Mouse (Mus musculus) left cerebral cortex, postnatal 36 days (tissue): ENCODE results near the gene Glrx2. TPM values are rescaled to one million over a fixed set of nuclear protein-coding genes. Genes with fewer than 3 reads are reported as not detected.

ENCODE experiments used
- DNase-seq, 2 experiments: peaks; one replicate each; pipeline ENCODE4 v3.0.0; 2021 to 2022; ENCODE audit warnings: low spot score in 2 of 2, mixed read lengths in 1 of 2
- intact Hi-C: fragments of 180-260 bp; cut with DNase I; formaldehyde crosslinking; loops from one replicate; pipeline ENCODE4 v1.15.1; 2025
- total RNA-seq, 2 experiments: library from RNA; stranded (reverse); gene quantifications; 2 replicates each; pipeline ENCODE4 v1.2.3; 2021

The Glrx2 gene
- total RNA-seq, 2 experiments from 2014 or later, result 106 TPM

DNA sequence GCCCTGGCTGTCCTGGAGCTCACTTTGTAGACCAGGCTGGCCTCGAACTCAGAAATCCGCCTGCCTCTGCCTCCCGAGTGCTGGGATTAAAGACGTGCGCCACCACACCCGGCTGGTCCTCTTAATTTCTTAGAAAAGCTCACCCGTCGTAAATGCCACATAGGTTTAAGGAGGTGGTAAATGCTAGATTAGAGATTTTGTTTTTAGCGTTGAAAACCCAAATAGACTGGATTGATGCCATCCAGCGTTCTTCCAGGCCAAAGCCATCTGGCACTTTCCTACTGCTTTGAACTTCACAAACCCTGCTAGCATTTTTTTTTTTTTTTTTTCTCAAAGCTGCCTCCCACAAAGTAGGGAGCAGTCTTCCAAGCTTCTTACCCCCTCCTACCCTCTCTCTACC is 24.4 kb downstream of the Glrx2 start:
- intact Hi-C loops, result no loop called here
- no peak for DNase-seq

DNA sequence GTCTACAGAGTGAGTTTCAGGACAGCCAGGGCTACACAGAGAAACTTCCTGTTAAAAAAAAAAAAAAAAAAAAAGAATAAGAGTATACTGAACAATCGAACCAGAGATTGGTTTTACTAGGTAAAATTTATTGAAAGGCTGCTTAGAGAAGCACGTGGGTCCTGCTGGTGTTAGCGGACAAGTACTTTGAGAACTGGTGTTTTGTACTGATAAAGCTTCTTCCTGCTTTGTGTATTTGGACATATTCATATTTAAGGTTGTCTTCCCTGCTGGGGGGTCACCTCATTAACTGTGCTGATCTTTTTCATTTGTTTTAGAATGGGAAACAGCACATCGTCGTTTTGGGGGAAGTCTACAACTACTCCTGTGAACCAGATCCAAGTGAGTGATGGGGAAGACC is 25.2 kb downstream of the Glrx2 start:
- no peak for DNase-seq

DNA sequence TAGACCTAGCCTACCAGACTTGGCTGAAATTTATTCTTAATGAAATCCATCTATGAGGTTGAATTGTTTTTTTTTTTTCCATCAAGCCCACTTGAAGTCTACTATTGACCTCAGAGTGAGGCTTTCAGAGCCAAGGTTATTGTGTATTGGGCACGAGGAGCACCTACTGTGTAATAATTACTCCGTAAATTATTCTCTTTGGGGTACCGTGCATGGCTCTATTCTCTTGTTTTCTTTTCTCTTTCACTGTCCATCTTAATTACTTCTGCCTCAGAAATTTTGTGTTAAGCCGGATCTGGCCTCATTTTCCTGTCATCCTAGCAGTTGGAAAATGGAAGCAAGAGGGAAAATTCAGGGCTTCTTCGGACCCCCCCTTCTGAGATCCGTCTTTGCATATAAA is 26.0 kb downstream of the Glrx2 start:
- intact Hi-C loops, result no loop called here

More for the DNA sequence above, 25.2 kb downstream of the Glrx2 start:
- intact Hi-C loops, result no loop called here

DNA sequence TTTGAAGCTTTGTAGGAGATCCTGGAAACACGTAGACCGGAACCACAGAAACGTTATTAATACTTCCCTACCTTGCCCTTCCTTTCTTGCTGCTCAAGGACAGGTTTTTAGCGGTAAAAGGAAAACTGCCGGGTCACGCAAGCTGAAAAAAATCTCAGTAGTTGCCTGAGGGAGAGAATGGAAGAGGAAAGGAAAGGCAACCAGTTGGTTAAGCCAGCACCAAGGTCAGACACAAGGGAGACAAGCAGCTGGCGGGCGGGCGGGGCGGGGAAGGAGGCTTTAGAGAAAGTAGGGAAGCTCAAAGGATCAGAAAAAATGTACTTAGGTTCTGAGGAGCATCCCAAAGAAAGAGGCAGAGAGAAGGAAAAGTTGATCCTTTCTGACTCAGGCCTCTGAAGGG is 29.7 kb downstream of the Glrx2 start:
- no peak for DNase-seq
- intact Hi-C loops, result no loop called here

More for the DNA sequence above, 26.0 kb downstream of the Glrx2 start:
- DNase-seq, result no peak

DNA sequence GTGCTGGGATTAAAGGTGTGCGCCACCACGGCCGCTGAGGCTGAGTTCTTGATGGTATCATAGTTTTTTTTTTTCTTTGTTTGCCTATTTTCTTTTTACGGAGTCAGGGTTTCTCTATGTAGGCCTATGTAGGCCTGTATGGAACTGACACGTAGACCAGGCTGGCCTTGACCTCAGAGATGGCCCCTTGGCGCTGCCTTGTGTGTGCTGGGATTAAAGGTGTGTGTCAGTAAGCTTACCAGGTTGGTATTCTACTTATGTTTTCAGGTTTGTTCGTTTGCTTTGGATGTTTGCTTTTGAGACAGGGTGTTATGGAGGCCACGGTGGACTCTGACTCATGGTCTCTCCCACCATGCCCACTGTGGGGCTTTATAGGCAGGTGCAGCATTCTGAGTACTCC is 46.0 kb downstream of the Glrx2 start:
- no peak for DNase-seq
- intact Hi-C loops, result no loop called here

GRCm38 (mm10) chr1:143764443-143764842 is 48.3 kb downstream of the Glrx2 start:
- DNase-seq, result no peak
- intact Hi-C loops, result no loop called here

DNA sequence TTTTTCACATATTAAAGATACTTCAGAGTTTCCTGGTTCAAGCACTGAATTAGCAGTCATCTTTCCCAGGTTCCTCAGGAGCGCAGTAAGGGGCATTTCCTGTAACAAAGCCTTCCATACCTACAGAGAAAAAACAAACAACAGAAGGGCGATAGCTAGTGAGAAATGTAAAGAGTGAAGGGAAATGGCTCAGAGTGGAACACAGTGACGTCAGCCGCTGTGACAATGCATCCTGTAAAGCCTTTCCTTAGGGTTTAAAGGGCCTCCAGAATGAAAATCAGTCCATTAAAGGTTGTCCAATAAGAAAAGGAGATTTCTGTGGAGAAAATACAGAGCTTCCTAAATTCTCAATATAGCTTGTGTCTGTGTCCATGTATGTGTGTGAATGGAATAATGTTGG is 49.7 kb downstream of the Glrx2 start:
- intact Hi-C loops, result no loop called here
- DNase-seq, result no peak

- no peak for DNase-seq
These were observed 50.1 kb downstream of the Glrx2 start for GRCm38 (mm10) chr1:143766238-143766637.

DNA sequence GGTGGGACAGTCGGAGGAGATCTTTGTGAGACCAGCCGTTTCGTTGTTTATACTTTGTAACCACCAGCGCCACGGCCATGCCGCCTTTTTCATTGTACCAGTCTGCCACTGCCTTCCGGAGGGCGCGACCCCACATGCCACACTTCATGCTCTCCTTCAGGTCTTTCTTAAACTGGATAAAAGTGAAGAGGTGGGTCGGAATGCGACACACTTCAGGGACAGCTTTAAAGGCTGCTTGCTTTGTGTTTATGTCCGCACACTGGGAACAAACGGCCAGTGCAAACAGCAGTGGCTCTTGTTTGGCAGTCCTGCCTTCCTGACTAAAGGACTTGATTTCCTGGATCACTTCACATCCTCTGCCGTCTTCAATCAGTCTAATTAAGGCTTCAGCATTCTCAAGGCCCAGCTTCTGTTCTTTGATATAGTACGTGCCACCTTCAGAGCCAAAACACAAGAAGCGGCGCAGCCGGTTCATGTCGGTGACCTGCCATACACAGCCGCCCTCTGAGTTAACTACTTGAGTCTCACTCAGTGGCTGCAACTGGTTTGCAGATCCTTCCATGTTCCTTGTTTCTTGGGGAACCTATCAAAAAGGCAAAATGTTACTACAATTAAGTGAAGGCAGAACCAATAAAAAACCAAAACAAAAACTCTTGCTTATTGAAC is 54.4 kb downstream of the Glrx2 start:
- no peak for DNase-seq
- intact Hi-C loops, result no loop called here

More at GRCm38 (mm10) chr1:143766238-143766637, 50.1 kb downstream of the Glrx2 start:
- intact Hi-C loops, result no loop called here

GRCm38 (mm10) chr1:143773082-143773481 is 56.9 kb downstream of the Glrx2 start:
- no peak for DNase-seq
- intact Hi-C loops, result no loop called here

GRCm38 (mm10) chr1:143773909-143774308 is 57.8 kb downstream of the Glrx2 start:
- intact Hi-C loops, result no loop called here
- no peak for DNase-seq

DNA sequence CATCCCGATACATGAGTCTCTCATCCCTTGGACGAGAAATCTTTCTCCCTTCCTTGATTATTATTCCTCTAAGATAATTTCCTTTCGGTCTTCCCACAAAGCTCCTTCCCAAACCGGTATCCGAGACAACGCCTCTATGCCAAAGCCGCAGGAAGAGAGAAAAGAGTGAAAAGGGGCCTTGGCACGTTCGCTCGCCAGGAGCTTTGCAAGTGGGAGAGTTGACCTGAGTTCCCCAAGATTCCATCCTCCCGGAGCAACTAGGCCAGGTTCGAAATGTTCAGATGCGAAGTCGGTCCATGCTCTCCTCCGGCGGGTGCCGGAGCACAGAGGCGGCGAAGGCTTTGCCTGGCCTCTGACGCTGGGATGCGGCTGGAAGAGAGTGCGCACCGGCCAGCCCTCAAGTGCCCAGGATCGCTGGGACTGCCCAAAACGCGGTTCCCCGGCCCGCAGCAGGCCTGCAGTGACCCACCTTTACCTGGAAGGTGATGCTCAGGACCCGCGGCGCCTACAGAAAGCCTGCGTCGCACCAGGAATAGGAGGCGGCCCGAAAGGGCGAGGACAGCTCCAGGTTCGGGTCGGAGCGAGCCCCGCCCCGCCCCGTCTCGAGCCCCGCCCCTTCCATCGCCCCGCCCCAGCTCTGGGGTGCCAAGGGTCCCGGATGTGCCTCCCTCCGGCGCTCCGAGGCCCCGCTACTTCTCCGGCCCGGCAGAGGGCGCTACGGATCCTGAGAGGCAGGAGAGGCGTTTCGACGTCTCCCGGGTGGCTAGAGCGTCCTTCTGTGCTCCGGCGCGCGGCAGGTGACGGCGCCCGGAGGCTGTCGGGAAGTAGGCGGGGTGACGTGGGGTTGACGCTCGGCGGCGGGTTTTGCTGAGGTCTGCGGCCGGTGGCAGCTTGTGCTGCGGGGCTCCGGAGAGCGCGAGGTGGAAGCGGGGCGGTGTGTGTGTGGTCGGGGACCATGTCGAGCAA is 60.6 kb downstream of the Glrx2 start, which contains the start of the genes Trove2 and Uchl5:
Gene Trove2, minus strand, starts transcription at position 623 of the 966 bp plus-strand sequence.
Gene Uchl5, plus strand, starts transcription at position 827 of the 966 bp plus-strand sequence.
- intact Hi-C loops, result no loop called here
- DNase-seq, result peak; percentile 98 to 99

- intact Hi-C loops, result no loop called here
- peak in 1 of 2 experiments; percentile 33 for DNase-seq
These were observed 61.5 kb downstream of the Glrx2 start for GRCm38 (mm10) chr1:143777558-143778218.

DNA sequence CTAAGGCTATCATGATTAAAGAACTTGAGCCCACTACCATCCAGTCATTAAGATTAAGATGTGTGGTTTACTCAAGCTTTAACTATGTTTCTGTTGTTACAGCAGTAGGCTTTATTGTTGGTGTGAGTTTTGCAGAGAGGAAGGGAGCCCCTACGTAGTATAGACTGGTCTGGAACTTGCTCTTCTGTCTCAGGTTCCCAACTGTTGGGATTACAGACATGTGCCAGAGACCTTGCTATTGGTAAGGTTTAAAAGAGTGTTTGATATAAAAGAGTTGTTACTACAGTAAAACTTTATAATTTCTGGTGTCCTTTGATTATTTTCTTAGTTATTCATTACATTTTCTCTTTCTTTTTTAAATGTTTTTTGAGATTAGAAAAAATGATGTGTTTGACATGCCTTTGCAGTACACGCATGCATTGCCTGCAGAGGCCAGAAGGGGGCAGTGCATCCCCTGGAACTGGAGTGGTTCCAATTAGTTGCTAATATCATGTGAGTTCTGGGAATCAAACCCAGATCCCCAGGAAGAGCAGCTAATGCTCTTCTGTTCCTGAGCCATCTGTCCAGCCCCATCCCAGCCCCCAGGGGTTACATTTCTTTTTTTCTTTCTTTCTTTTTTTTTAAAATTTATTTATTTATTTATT is 72.6 kb downstream of the Glrx2 start:
- no peak for DNase-seq
- intact Hi-C loops, result no loop called here

Other genes starting within 250 kb of the Glrx2 start
- 10 to 100 TPM; 20.0 to 21.0 TPM for gene B3galt2, start 75.7 kb upstream of the Glrx2 start, total RNA-seq
- gene Cdc73, start 13.4 kb upstream of the Glrx2 start, total RNA-seq, result 10 to 100 TPM; 55.0 to 61.7 TPM
- 10 to 100 TPM; 25.5 to 29.7 TPM for gene Trove2, start 60.7 kb downstream of the Glrx2 start, total RNA-seq
- gene Uchl5, start 60.9 kb downstream of the Glrx2 start, total RNA-seq, result 10 to 100 TPM; 38.7 to 40.0 TPM